In genomic region chr9:83600286-83601048, GRCm38 (mm10) we compare ENCODE assay signal across 12 mouse cellular contexts. TPM values are rescaled to one million over a fixed set of nuclear protein-coding genes. Genes with fewer than 3 reads are reported as not detected.
DNase-seq lines count a peak whose midpoint lies in the region; ATAC-seq and TF ChIP-seq lines count a peak whose summit lies in the region.
"Had no signal": no experiment of that assay in that cellular context is flagged by ENCODE, and none has a peak within 500 bp of the region (broad histone marks: within the 10 kb centered on the region; RNA-seq: fewer than 3 reads in every experiment).

No protein-coding gene starts in this region.

- H3K4me2 ChIP-seq in hindbrain, embryonic 16.5 days (ENCODE audit: low read length) = no peak overlapping the region
- H3K4me2 ChIP-seq in hindbrain, embryonic 12.5 days (replicated peaks) = no peak overlapping the region
- no peak overlapping the region for H3K4me2 ChIP-seq in embryonic facial prominence, embryonic 13.5 days
- H3K4me2 ChIP-seq in intestine, embryonic 16.5 days (ENCODE audit: low read depth, low read length) = no peak overlapping the region
- H3K4me2 ChIP-seq: intestine, embryonic 15.5 days; liver, embryonic 12.5 days had no signal

- no peak for TF ChIP-seq POLR2A in cerebellum, adult 2 months (IDR thresholded peaks at IDR 0.05; ENCODE audit: borderline replicate concordance, insufficient read depth, low read length)

- H3K36me3 ChIP-seq in hindbrain, embryonic 16.5 days (ENCODE audit: control insufficient read depth, insufficient read depth, low read length) = no peaks in the 10 kb centered on the region
- H3K36me3 ChIP-seq in hindbrain, embryonic 12.5 days = no peaks in the 10 kb centered on the region
- no peaks in the 10 kb centered on the region for H3K36me3 ChIP-seq in embryonic facial prominence, embryonic 13.5 days
- no peaks in the 10 kb centered on the region for H3K36me3 ChIP-seq in intestine, embryonic 16.5 days (ENCODE audit: control insufficient read depth, insufficient read depth, low read length)
- H3K36me3 ChIP-seq: intestine, embryonic 15.5 days; liver, embryonic 12.5 days had no signal

- no peak for TF ChIP-seq CTCF in cerebellum, adult 2 months (IDR thresholded peaks at IDR 0.05; ENCODE audit: borderline replicate concordance, insufficient read depth, low read depth, low read length)
- no peak for TF ChIP-seq CTCF in layer of hippocampus, adult 2 months (conservative IDR thresholded peaks at IDR 0.05)

- H3K27ac ChIP-seq in hindbrain, embryonic 16.5 days (ENCODE audit: low read depth, low read length) = no peak overlapping the region
- H3K27ac ChIP-seq in hindbrain, embryonic 12.5 days = no peak overlapping the region
- H3K27ac ChIP-seq in cerebellum, adult 2 months (ENCODE audit: insufficient read depth, low read length) = no peak overlapping the region
- H3K27ac ChIP-seq in embryonic facial prominence, embryonic 13.5 days = peak overlapping the region; percentile 44
- H3K27ac ChIP-seq in intestine, embryonic 16.5 days (ENCODE audit: low read length) = no peak overlapping the region
- no peak overlapping the region for H3K27ac ChIP-seq in layer of hippocampus, adult 2 months
- H3K27ac ChIP-seq: intestine, embryonic 15.5 days; liver, embryonic 12.5 days had no signal

- H3K27me3 ChIP-seq in hindbrain, embryonic 16.5 days (replicated peaks; ENCODE audit: control insufficient read depth, insufficient read depth, low read length) = no peaks in the 10 kb centered on the region
- no peaks in the 10 kb centered on the region for H3K27me3 ChIP-seq in hindbrain, embryonic 12.5 days
- H3K27me3 ChIP-seq in cerebellum, adult 2 months (ENCODE audit: control insufficient read depth, insufficient read depth, low read length) = no peaks in the 10 kb centered on the region
- no peaks in the 10 kb centered on the region for H3K27me3 ChIP-seq in embryonic facial prominence, embryonic 13.5 days
- no peaks in the 10 kb centered on the region for H3K27me3 ChIP-seq in intestine, embryonic 16.5 days (replicated peaks; ENCODE audit: control insufficient read depth, insufficient read depth, low read length)
- H3K27me3 ChIP-seq: intestine, embryonic 15.5 days; liver, embryonic 12.5 days had no signal

- DNase-seq in Muller cell, postnatal 12 days (ENCODE audit: inconsistent ontology term) = peak; percentile 76
- DNase-seq in cerebellum, adult 2 months = peak; percentile 61 to 81
- DNase-seq in layer of hippocampus, adult 2 months (ENCODE audit: low spot score in 2 of 2) = no peak
- DNase-seq in gastrocnemius, adult 18-20 months (ENCODE audit: low spot score) = no peak
- DNase-seq: heart, postnatal 36 days; lung, postnatal 14 days had no signal

- no peaks in the 10 kb centered on the region for H3K9me3 ChIP-seq in hindbrain, embryonic 16.5 days (ENCODE audit: control insufficient read depth, low read length)
- no peaks in the 10 kb centered on the region for H3K9me3 ChIP-seq in hindbrain, embryonic 12.5 days (replicated peaks)
- no peaks in the 10 kb centered on the region for H3K9me3 ChIP-seq in embryonic facial prominence, embryonic 13.5 days
- no peaks in the 10 kb centered on the region for H3K9me3 ChIP-seq in intestine, embryonic 16.5 days (ENCODE audit: control insufficient read depth, low read length)
- H3K9me3 ChIP-seq: intestine, embryonic 15.5 days; liver, embryonic 12.5 days had no signal

- ATAC-seq in hindbrain, embryonic 16.5 days = 0 out of 2 replicates have a peak, but pooled peaks have one; percentile 32
- no peak for ATAC-seq in hindbrain, embryonic 12.5 days (ENCODE audit: low FRiP score)
- ATAC-seq in embryonic facial prominence, embryonic 13.5 days (ENCODE audit: insufficient number of reproducible peaks, insufficient read depth, low FRiP score, low TSS enrichment, low read depth) = no peak
- ATAC-seq in intestine, embryonic 16.5 days = no peak
- ATAC-seq: intestine, embryonic 15.5 days; liver, embryonic 12.5 days had no signal

- H3K4me3 ChIP-seq in hindbrain, embryonic 16.5 days (ENCODE audit: low read length) = no peak overlapping the region
- no peak overlapping the region for H3K4me3 ChIP-seq in hindbrain, embryonic 12.5 days
- no peak overlapping the region for H3K4me3 ChIP-seq in cerebellum, adult 2 months (replicated peaks; ENCODE audit: insufficient read depth, low read depth, low read length)
- H3K4me3 ChIP-seq in embryonic facial prominence, embryonic 13.5 days = no peak overlapping the region
- no peak overlapping the region for H3K4me3 ChIP-seq in intestine, embryonic 16.5 days (ENCODE audit: low read length)
- no peak overlapping the region for H3K4me3 ChIP-seq in layer of hippocampus, adult 2 months
- H3K4me3 ChIP-seq: intestine, embryonic 15.5 days; liver, embryonic 12.5 days had no signal

- no peak overlapping the region for H3K9ac ChIP-seq in hindbrain, embryonic 16.5 days (ENCODE audit: low read depth, low read length)
- no peak overlapping the region for H3K9ac ChIP-seq in hindbrain, embryonic 12.5 days
- H3K9ac ChIP-seq in embryonic facial prominence, embryonic 13.5 days = no peak overlapping the region
- no peak overlapping the region for H3K9ac ChIP-seq in intestine, embryonic 16.5 days (ENCODE audit: low read depth, low read length)
- H3K9ac ChIP-seq: intestine, embryonic 15.5 days; liver, embryonic 12.5 days had no signal

- 69% methylated on average over 10 of the region's 10 CpGs for WGBS in hindbrain, embryonic 16.5 days
- WGBS in hindbrain, embryonic 12.5 days = 52% methylated on average over 10 of the region's 10 CpGs
- 37% methylated on average over 10 of the region's 10 CpGs for WGBS in cerebellum, adult 2 months
- WGBS in embryonic facial prominence, embryonic 13.5 days = 52% methylated on average over 10 of the region's 10 CpGs
- 85% methylated on average over 10 of the region's 10 CpGs for WGBS in intestine, embryonic 16.5 days

- peaks cover 4% of the 10 kb centered on the region; the same call in 1 of the 2 replicates for H3K4me1 ChIP-seq in hindbrain, embryonic 16.5 days (ENCODE audit: control insufficient read depth, insufficient read depth, low read depth, low read length)
- peaks cover 8% of the 10 kb centered on the region; the same call in 1 of the 2 replicates for H3K4me1 ChIP-seq in hindbrain, embryonic 12.5 days
- H3K4me1 ChIP-seq in cerebellum, adult 2 months (ENCODE audit: control insufficient read depth, insufficient read depth, low read length) = peaks cover 9% of the 10 kb centered on the region
- peaks cover 19% of the 10 kb centered on the region for H3K4me1 ChIP-seq in embryonic facial prominence, embryonic 13.5 days
- H3K4me1 ChIP-seq in intestine, embryonic 16.5 days (ENCODE audit: control insufficient read depth, insufficient read depth, low read length) = no peaks in the 10 kb centered on the region
- H3K4me1 ChIP-seq: intestine, embryonic 15.5 days; liver, embryonic 12.5 days had no signal

RNA-seq across cellular contexts. Expression of gene Sh3bgrl2, which starts 52.3 kb away (rescaled TPM):
- polyA plus RNA-seq in hindbrain, embryonic 16.5 days (2015; fragmentation: Nextera tagmentation; extraction: Ambion mirVana) = 9.1 and 10.6 TPM in 2 replicates
- 8.0 and 8.1 TPM in 2 replicates for polyA plus RNA-seq in hindbrain, embryonic 12.5 days (2016; fragmentation: Nextera tagmentation; extraction: Ambion mirVana)
- 29.1 and 29.9 TPM in 2 replicates for polyA plus RNA-seq in cerebellum, adult 2 months (2012; rRNA removed)
- 14.5 TPM in 2 replicates for polyA plus RNA-seq in embryonic facial prominence, embryonic 13.5 days (2015; fragmentation: Nextera tagmentation; extraction: Ambion mirVana)
- polyA plus RNA-seq in intestine, embryonic 16.5 days (2015; fragmentation: Nextera tagmentation; extraction: Ambion mirVana) = 16.5 and 17.9 TPM in 2 replicates
- total RNA-seq in layer of hippocampus, adult 2 months (2021) = 10 to 100 TPM; 26.1 to 28.7 TPM
- under 1 TPM; 0.53 to 0.95 TPM for total RNA-seq in gastrocnemius, adult 18-20 months (2021)

Comparison
In these comparisons a context has a peak if more than half of its experiments do, and no peak if none do; other contexts are left out.
1. DNase-seq: peak in Muller cell, postnatal 12 days (single experiment) and cerebellum, adult 2 months (2 of 2); none in layer of hippocampus, adult 2 months (0 of 2) and gastrocnemius, adult 18-20 months (single experiment).